In genomic region chr4:154639126-154639525, GRCm38 (mm10) we compare ENCODE assay signal across 9 mouse cellular contexts. TPM values are rescaled to one million over a fixed set of nuclear protein-coding genes. Genes with fewer than 3 reads are reported as not detected.
A peak's percentile ranks its signal among the peaks of the same experiment; 100 is the strongest.
DNase-seq lines count a peak whose midpoint lies in the region; ATAC-seq lines count a peak whose summit lies in the region.
"Had no signal": no experiment of that assay in that cellular context is flagged by ENCODE, and none has a peak within 500 bp of the region (broad histone marks: within the 10 kb centered on the region; RNA-seq: fewer than 3 reads in every experiment).

No protein-coding gene starts in this region.

- H3K9ac ChIP-seq in heart, embryonic 11.5 days (ENCODE audit: low read depth, low read length): no peak overlapping the region; the same call in 1 of the 2 replicates
- peak overlapping the region; percentile 82; the same call in 1 of the 2 replicates for H3K9ac ChIP-seq in kidney, embryonic 14.5 days (ENCODE audit: low read depth, low read length)
- no peak overlapping the region for H3K9ac ChIP-seq in midbrain, embryonic 14.5 days (replicated peaks; ENCODE audit: low read length)
- H3K9ac ChIP-seq: midbrain, embryonic 12.5 days had no signal

- H3K4me1 ChIP-seq in heart, embryonic 11.5 days (ENCODE audit: control insufficient read depth, insufficient read depth, low read length): peaks cover 17% of the 10 kb centered on the region
- H3K4me1 ChIP-seq in kidney, embryonic 14.5 days (ENCODE audit: control insufficient read depth, insufficient read depth, low read length): peaks cover 13% of the 10 kb centered on the region; the same call in 1 of the 2 replicates
- peaks cover 3% of the 10 kb centered on the region for H3K4me1 ChIP-seq in midbrain, embryonic 14.5 days (ENCODE audit: control insufficient read depth, insufficient read depth, low read length)

- no peak overlapping the region for H3K27ac ChIP-seq in heart, embryonic 11.5 days (ENCODE audit: low read depth, low read length)
- H3K27ac ChIP-seq in kidney, embryonic 14.5 days (ENCODE audit: low read depth, low read length): no peak overlapping the region
- no peak overlapping the region for H3K27ac ChIP-seq in midbrain, embryonic 14.5 days (replicated peaks; ENCODE audit: low read depth, low read length)
- H3K27ac ChIP-seq: midbrain, embryonic 12.5 days had no signal

- H3K27me3 ChIP-seq in heart, embryonic 11.5 days (ENCODE audit: control insufficient read depth, insufficient read depth, low read length): peaks cover 77% of the 10 kb centered on the region
- H3K27me3 ChIP-seq in kidney, embryonic 14.5 days (ENCODE audit: control insufficient read depth, insufficient read depth, low read length): peaks cover 98% of the 10 kb centered on the region
- peaks cover 85% of the 10 kb centered on the region for H3K27me3 ChIP-seq in midbrain, embryonic 14.5 days (ENCODE audit: control insufficient read depth, insufficient read depth, low read length)

- H3K4me3 ChIP-seq in heart, embryonic 11.5 days (ENCODE audit: low read depth, low read length): peak overlapping the region; percentile 14; the same call in 1 of the 2 replicates
- H3K4me3 ChIP-seq in kidney, embryonic 14.5 days (ENCODE audit: low read length): peak overlapping the region; percentile 65; the same call in 1 of the 2 replicates
- H3K4me3 ChIP-seq in midbrain, embryonic 14.5 days (replicated peaks; ENCODE audit: low read depth, low read length): no peak overlapping the region

- no peaks in the 10 kb centered on the region for H3K36me3 ChIP-seq in heart, embryonic 11.5 days (ENCODE audit: control insufficient read depth, insufficient read depth, low read length)
- no peaks in the 10 kb centered on the region for H3K36me3 ChIP-seq in kidney, embryonic 14.5 days (ENCODE audit: control insufficient read depth, insufficient read depth, low read length)
- no peaks in the 10 kb centered on the region for H3K36me3 ChIP-seq in midbrain, embryonic 14.5 days (ENCODE audit: control insufficient read depth, insufficient read depth, low read length)
- H3K36me3 ChIP-seq: midbrain, embryonic 12.5 days had no signal

- peak overlapping the region; percentile 85 for H3K4me2 ChIP-seq in heart, embryonic 11.5 days
- peak overlapping the region; percentile 90 for H3K4me2 ChIP-seq in kidney, embryonic 14.5 days (replicated peaks; ENCODE audit: low read depth, low read length)
- no peak overlapping the region for H3K4me2 ChIP-seq in midbrain, embryonic 14.5 days (ENCODE audit: low read length)

- ATAC-seq in heart, embryonic 11.5 days (replicated peaks; ENCODE audit: insufficient number of reproducible peaks, low FRiP score, low TSS enrichment): no peak
- ATAC-seq in kidney, embryonic 14.5 days (ENCODE audit: low FRiP score, low TSS enrichment): no peak
- no peak for ATAC-seq in midbrain, embryonic 14.5 days (ENCODE audit: low FRiP score, low TSS enrichment)

- DNase-seq in adrenal gland, postnatal 25 days: peak; percentile 13
- no peak for DNase-seq in adrenal gland, adult 2 months
- DNase-seq in midbrain, embryonic 14.5 days: peak; percentile 35
- no peak for DNase-seq in thymus, postnatal 0 days (ENCODE audit: low spot score)
- DNase-seq in cerebellum, adult 9-11 months: no peak
- DNase-seq in right cerebral cortex, adult 18-20 months: no peak

- H3K9me3 ChIP-seq in heart, embryonic 11.5 days (replicated peaks; ENCODE audit: control insufficient read depth, low read length): no peaks in the 10 kb centered on the region
- H3K9me3 ChIP-seq in kidney, embryonic 14.5 days (ENCODE audit: control insufficient read depth, low read length): no peaks in the 10 kb centered on the region
- no peaks in the 10 kb centered on the region for H3K9me3 ChIP-seq in midbrain, embryonic 14.5 days (ENCODE audit: control insufficient read depth, low read length)
- H3K9me3 ChIP-seq: midbrain, embryonic 12.5 days had no signal

- WGBS in heart, embryonic 11.5 days (ENCODE audit: insufficient replicate concordance): 3% methylated on average over 7 of the region's 7 CpGs
- 1% methylated on average over 7 of the region's 7 CpGs for WGBS in kidney, embryonic 14.5 days
- WGBS in midbrain, embryonic 14.5 days: 2% methylated on average over 7 of the region's 7 CpGs

RNA-seq across cellular contexts. Expression of gene Prdm16, which starts 2.5 kb away (rescaled TPM):
- 3.9 and 6.5 TPM in 2 replicates for total RNA-seq in adrenal gland, postnatal 25 days (2021)
- 10 to 100 TPM in 1 of 2 experiments, 1 to 10 TPM in 1; 5.4 to 10.6 TPM for total RNA-seq in adrenal gland, adult 2 months (2021)
- 5.6 and 7.2 TPM in 2 replicates for polyA plus RNA-seq in adrenal gland, adult 2 months (2012; rRNA removed)
- polyA plus RNA-seq in heart, embryonic 11.5 days (2014; fragmentation: Nextera tagmentation; extraction: Ambion mirVana): 14.2 and 14.8 TPM in 2 replicates
- 13.5 and 25.4 TPM in 2 replicates for polyA plus RNA-seq in kidney, embryonic 14.5 days (2014; fragmentation: Nextera tagmentation; extraction: Ambion mirVana)
- 5.2 and 10.1 TPM in 2 replicates for polyA plus RNA-seq in midbrain, embryonic 14.5 days (2014; fragmentation: Nextera tagmentation; extraction: Ambion mirVana)
- 6.6 and 7.6 TPM in 2 replicates for polyA plus RNA-seq in thymus, postnatal 0 days (2015; fragmentation: Nextera tagmentation; extraction: Ambion mirVana)

RNA-seq across cellular contexts. Expression of gene Actrt2, which starts 28.5 kb away (rescaled TPM):
- total RNA-seq in adrenal gland, postnatal 25 days (2021): not detected in 2 replicates
- not detected for total RNA-seq in adrenal gland, adult 2 months (2021)
- not detected in 2 replicates for polyA plus RNA-seq in adrenal gland, adult 2 months (2012; rRNA removed)
- not detected in 2 replicates for polyA plus RNA-seq in heart, embryonic 11.5 days (2014; fragmentation: Nextera tagmentation; extraction: Ambion mirVana)
- polyA plus RNA-seq in kidney, embryonic 14.5 days (2014; fragmentation: Nextera tagmentation; extraction: Ambion mirVana): not detected in 2 replicates
- polyA plus RNA-seq in midbrain, embryonic 14.5 days (2014; fragmentation: Nextera tagmentation; extraction: Ambion mirVana): not detected in 2 replicates
- not detected in 2 replicates for polyA plus RNA-seq in thymus, postnatal 0 days (2015; fragmentation: Nextera tagmentation; extraction: Ambion mirVana)
- polyA plus RNA-seq: midbrain, embryonic 12.5 days had no signal

Comparison
In these comparisons a context has a peak if more than half of its experiments do, and no peak if none do; other contexts are left out.
1. DNase-seq: peak in adrenal gland, postnatal 25 days (single experiment) and midbrain, embryonic 14.5 days (single experiment); none in adrenal gland, adult 2 months (single experiment), thymus, postnatal 0 days (single experiment), cerebellum, adult 9-11 months (single experiment) and right cerebral cortex, adult 18-20 months (single experiment).